Mouse (Mus musculus) heart, postnatal 10 days (tissue): ENCODE results near the gene Kcnd3. TPM values are rescaled to one million over a fixed set of nuclear protein-coding genes. Genes with fewer than 3 reads are reported as not detected.

ENCODE experiments used
- DNase-seq, 2 experiments: peaks; one replicate each; pipeline ENCODE4 v3.0.0; 2021
- intact Hi-C: fragments of 180-260 bp; cut with DNase I; formaldehyde crosslinking; loops from one replicate; pipeline ENCODE4 v1.15.1; 2025
- total RNA-seq, 2 experiments: library from RNA; stranded (reverse); gene quantifications; 2 replicates each; pipeline ENCODE4 v1.2.3; 2021

The Kcnd3 gene
- total RNA-seq, 2 experiments from 2014 or later: 1.7 to 2.2 TPM

GRCm38 (mm10) chr3:105515640-105516039 lies 63.5 kb downstream of the Kcnd3 start:
- no peak for DNase-seq
- intact Hi-C loops: loop anchor here (5.0 kb wide), 1 partner anchor 63 kb away; the partner anchor contains the start of gene Kcnd3

GRCm38 (mm10) chr3:105520446-105520845 lies 68.3 kb downstream of the Kcnd3 start:
- intact Hi-C loops: no loop called here
- no peak for DNase-seq

DNA sequence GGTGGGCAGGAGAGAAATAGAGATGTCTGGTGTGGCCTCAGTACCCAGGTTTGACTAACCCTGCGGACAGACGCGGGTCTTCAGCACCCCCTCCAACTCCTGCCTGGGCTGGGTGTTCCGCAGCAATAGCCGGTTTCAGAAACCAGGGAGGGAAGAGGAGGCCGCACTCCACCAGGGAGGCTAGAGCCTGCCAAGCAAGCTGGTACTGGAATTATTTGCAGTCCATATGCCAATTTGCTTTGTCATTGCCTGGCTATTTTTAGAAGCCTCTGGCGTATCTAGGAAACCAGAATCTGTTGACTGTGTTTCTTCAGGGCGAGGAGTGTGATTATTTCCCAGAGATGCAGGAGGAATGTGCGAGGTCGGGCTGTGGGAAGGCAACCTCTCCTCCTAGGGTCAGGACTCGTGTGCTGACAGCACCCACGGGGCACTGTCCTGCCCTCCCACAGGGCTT lies 69.1 kb downstream of the Kcnd3 start:
- intact Hi-C loops: no loop called here
- DNase-seq: peak; percentile 78 to 82

DNA sequence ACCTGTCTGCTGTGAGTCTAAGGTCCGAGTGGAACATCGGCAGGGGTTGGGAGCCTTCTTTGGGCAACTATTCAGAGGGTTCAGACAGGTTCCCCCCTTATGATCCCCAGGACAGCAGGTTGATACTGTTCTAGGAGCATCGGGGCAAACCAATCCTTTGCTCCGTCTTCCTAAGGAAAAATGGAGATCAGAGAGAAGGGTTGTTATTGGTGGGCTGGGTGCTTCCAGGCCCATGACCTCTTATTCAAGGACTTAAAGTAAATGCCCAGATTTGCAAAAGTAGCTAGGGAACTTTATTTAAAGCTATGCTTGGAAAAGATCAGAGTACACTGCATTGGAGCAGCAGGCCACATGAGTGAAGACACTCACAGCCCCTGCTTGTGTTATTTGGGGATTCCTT lies 69.5 kb downstream of the Kcnd3 start:
- intact Hi-C loops: no loop called here

DNA sequence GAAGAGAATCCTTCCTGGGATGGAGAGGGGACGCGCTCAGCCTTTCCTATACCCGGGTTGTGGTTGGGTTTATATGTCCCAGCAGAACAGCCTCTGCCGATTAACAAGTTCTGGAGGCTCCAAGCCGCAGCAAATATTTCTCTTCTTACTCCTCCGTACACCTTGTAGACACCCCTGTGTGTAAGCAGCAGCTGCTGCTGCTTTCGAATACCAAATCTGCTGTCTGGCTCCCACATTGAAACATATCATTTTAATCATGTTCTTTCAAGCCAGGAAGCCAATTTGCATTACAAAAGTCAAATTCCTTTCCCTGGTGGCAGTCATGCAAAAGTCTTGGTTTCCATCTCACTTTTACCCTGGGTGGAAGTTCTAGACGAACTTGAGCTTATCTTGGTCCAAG lies 76.7 kb downstream of the Kcnd3 start:
- no peak for DNase-seq
- intact Hi-C loops: no loop called here

More for the DNA sequence above, 69.5 kb downstream of the Kcnd3 start:
- DNase-seq: no peak

GRCm38 (mm10) chr3:105529700-105530099 lies 77.6 kb downstream of the Kcnd3 start:
- intact Hi-C loops: no loop called here
- no peak for DNase-seq

GRCm38 (mm10) chr3:105530363-105531130 lies 78.4 kb downstream of the Kcnd3 start:
- intact Hi-C loops: no loop called here
- no peak for DNase-seq

DNA sequence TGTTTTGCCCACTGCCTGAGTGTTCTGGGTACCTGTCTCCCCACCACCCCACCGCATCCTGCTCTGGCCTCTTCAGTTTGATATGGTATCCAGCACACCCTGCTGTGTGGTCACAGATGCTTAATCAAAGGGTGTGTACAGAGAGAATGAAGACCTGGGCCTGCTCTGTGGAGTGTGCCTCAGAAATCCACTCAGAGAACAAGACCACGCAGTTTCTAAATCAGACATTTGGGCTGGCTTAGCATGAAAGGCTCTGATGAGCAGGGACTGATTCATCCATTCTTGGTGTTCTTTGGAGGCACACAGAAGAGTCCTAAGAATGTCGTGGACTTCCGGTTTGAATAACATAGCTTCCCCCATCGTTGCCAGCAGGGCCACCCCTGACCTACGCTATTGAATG lies 86.3 kb downstream of the Kcnd3 start:
- intact Hi-C loops: no loop called here
- DNase-seq: no peak

- intact Hi-C loops: no loop called here
- DNase-seq: peak; percentile 67 to 70
Measured at GRCm38 (mm10) chr3:105538819-105539607, 86.9 kb downstream of the Kcnd3 start.

DNA sequence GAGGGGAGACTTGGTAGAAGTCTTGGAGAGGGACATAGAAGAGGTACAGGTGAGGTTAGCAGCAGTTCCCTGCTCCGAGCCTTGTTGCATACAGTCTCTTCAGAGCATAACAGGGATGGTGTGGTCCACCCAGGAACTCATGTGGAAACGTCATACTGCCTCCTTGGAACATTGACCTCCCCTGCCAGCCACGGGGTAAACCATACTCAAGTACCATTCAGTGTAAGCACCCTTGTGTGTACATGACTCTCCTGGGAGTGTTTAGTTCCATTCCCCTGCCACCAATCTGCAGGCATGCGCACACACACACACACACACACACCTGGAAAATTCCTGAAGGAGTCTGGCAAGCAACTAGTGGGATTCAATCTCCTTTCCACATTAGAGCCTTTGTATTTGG lies 90.6 kb downstream of the Kcnd3 start:
- intact Hi-C loops: no loop called here

DNA sequence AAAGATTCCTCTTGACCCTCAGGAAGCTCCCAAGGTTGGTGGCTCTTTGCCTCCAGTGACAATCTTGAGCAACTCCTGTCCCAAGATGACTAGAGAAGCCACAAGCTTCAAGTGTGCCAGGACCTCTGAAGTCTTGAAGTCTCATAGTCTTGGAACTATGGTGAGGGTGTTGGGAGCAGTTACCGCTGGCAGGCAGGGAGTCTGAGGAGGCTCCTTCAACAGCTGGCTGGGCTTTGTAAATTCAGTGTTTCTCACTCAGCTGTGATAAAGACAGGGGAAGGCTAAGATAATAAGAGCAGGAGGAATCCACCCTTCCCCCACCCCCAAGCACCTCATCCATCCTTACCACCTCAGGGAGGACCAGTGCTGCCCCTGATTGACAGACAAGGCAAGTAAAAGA lies 92.0 kb downstream of the Kcnd3 start:
- intact Hi-C loops: no loop called here

More for the DNA sequence above, 90.6 kb downstream of the Kcnd3 start:
- DNase-seq: no peak

DNA sequence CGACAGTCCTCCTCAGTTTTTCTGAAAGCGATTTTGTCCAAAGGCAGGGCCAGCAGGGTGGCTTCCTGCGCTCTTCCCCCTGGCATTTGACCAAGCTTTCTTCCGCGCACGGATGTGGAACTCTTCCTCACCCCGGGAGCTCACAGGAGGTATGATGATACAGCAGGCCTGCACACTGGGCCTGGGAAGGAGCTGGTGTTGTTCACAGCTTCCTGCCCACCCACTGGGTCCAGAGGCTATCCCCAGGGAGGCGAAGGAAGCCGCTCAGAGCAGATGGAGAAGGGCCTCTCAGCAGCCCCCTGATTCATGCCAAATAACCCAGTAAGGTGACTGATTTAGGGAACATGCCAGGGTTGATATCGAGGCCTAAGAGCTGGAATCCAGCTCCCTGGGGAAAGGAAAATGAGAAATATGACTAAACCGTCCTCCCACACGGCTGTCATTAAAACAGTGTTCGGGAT lies 94.5 kb downstream of the Kcnd3 start:
- intact Hi-C loops: loop anchor here (5.0 kb wide), 1 partner anchor 94 kb away; the partner anchor contains the start of gene Kcnd3
- DNase-seq: peak; percentile 10 to 12

More for the DNA sequence above, 92.0 kb downstream of the Kcnd3 start:
- no peak for DNase-seq

DNA sequence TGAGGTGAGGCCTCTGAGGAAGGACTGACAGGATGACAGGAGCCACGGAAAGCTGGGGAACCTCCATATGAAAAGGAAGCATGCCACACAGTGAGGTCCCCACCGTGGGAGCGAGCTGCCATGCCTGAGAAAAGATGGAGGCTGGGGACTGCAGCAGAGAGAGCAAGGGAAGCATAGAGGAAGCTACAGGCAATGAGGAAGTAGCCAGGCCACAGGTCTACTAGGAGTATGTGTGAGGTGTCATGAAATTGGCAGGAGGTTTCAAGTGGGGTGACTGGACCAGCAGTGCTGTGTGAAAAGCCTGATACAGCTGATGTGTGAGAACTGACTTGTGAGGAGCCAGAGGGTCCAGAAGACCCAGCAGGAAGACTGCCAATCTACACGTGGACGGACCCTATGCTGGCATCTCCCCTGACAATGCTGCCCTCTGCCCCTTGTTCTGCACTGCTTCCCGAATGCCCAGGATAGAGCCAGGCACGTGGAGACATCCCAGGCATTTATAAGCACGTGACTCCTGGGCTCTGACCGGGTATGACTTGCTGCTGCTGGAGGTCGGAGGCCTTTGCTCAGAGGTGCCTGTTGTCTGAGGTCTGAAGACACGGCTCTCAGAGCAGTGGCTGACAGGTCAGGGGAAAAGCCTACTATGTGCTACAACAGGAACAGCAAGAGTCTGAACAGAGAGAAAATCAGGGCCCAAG lies 96.1 kb downstream of the Kcnd3 start:
- peak; percentile 16 to 44 for DNase-seq
- intact Hi-C loops: loop anchor here (5.0 kb wide), 1 partner anchor 96 kb away; the partner anchor contains the start of gene Kcnd3

- no peak for DNase-seq
- intact Hi-C loops: no loop called here
Measured at GRCm38 (mm10) chr3:105559456-105559855, 107.3 kb downstream of the Kcnd3 start.

DNA sequence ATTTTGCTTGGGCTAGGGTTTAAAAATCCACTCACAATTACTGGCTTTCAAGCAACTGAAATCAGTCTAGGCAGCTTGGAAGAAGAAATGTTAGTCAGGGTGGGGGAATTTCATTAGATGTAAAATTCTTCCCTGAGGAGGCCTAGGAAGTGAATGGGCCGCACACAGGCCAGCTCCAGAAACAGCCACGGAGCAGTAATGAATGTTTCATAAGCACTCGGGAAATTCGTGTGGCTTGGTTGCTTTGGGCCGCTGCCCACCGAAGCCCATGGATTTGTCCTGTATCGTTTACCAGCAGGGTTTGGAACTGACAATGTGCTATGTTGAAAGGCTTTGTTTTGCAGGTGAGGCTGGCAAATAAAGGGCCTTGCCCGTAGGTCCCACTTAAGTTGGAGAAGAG lies 114.8 kb downstream of the Kcnd3 start:
- no peak for DNase-seq
- intact Hi-C loops: no loop called here

DNA sequence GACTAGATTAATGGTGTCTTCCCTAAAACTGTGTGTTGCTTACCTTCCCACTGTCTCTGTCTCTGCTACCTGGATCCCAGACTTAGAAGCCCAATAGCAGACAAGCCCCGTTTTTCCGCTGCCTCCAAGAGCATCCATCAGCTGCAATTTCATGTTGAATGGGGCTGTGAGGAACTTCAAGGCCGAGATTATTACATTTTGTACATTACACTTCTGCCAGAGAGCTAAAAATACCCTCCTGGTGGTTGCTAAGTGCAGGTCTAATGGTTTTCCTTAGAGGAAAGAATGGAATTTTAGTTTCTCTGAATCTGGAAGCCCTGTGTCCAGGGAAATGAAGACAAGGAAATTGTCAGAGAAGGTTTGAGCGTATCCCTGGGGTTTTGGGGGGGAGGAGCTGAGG lies 115.3 kb downstream of the Kcnd3 start:
- intact Hi-C loops: no loop called here
- DNase-seq: no peak

DNA sequence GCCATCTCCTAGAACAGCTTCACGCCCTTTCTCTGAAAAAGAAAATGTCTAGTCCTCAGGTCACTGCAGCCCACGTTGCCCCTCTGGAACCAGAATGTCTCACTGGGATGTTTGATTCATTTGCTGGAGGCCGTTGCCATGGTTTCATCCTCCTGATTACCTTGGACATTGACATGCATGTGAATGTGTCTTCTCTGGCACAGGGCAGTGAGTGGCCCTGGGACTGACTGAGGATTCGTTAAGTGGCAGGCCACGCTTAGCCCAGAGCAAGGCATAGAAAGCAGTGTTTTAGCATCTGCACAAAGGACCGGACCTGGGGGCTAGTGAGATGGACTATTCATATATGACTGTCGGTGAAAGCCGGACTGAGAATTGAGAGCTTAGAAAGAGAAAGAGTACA lies 116.3 kb downstream of the Kcnd3 start:
- DNase-seq: no peak
- intact Hi-C loops: no loop called here

GRCm38 (mm10) chr3:105568851-105569250 lies 116.7 kb downstream of the Kcnd3 start:
- no peak for DNase-seq
- intact Hi-C loops: no loop called here

- intact Hi-C loops: no loop called here
- no peak for DNase-seq
Measured at GRCm38 (mm10) chr3:105569310-105569752, 117.2 kb downstream of the Kcnd3 start.

GRCm38 (mm10) chr3:105569950-105570349 lies 117.8 kb downstream of the Kcnd3 start:
- DNase-seq: no peak
- intact Hi-C loops: no loop called here

DNA sequence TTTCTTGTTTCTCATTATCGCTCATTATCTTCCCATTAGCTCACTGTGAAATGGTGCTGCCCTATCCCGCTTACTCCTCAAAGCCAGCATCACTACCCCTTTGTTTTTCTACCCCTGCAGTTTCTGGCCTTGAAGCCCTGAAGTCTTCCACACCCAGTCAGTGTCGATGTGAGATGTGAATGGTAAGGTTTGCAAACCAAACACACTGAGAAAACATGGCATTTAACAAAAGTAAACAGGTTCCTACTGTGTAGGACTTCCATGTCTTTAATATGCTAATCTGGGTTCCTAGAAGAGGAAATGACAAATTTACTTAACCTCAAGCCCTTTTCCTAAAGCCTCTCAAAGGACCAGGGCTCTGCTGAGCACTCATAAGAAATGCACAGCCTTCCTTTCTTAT lies 118.7 kb downstream of the Kcnd3 start:
- intact Hi-C loops: no loop called here
- no peak for DNase-seq
